Mouse (Mus musculus) embryonic facial prominence, embryonic 11.5 days (tissue): ENCODE measurements around the gene Lpcat1. TPM values are rescaled to one million over a fixed set of nuclear protein-coding genes. Genes with fewer than 3 reads are reported as not detected.

ENCODE experiments used
- ATAC-seq: fragments of 200-750 bp; cut with Nextera tagmentation; replicated peaks from 2 replicates; pipeline ENCODE4 v1.8.0; 2017; ENCODE audit warnings: low read depth; ENCODE audit not compliant: insufficient number of reproducible peaks, low FRiP score, low TSS enrichment
- DNase-seq: peaks from one replicate; pipeline ENCODE4 v3.0.0-alpha.2; 2015; ENCODE audit warnings: low spot score
- H3K27ac ChIP-seq: fragments of 300-500 bp; sonication (generic); replicated peaks from 2 replicates; pipeline ENCODE4 v1.5.1; 2014; ENCODE audit warnings: mild to moderate bottlenecking, low read depth, low read length, control low read depth
- H3K27me3 ChIP-seq: fragments of 300-500 bp; sonication (generic); 2 replicates; pipeline ENCODE4 v1.6.1; 2014; ENCODE audit warnings: mild to moderate bottlenecking, low read length, moderate library complexity, mixed read lengths; ENCODE audit not compliant: control insufficient read depth, insufficient read depth
- H3K36me3 ChIP-seq: fragments of 300-500 bp; sonication (generic); replicated peaks from 2 replicates; pipeline ENCODE4 v1.6.1; 2014; ENCODE audit warnings: low read depth, mild to moderate bottlenecking, low read length, moderate library complexity, mixed read lengths; ENCODE audit not compliant: control insufficient read depth, insufficient read depth
- H3K4me1 ChIP-seq: fragments of 300-500 bp; sonication (generic); 2 replicates; pipeline ENCODE4 v1.6.1; 2014; ENCODE audit warnings: low read length, mixed read lengths; ENCODE audit not compliant: control insufficient read depth, insufficient read depth
- H3K4me2 ChIP-seq: fragments of 300-500 bp; sonication (generic); 2 replicates; pipeline ENCODE4 v1.6.1; 2014; ENCODE audit warnings: low read depth, mild to moderate bottlenecking, control low read depth, low read length, moderate library complexity
- H3K4me3 ChIP-seq: fragments of 300-500 bp; sonication (generic); 2 replicates; pipeline ENCODE4 v1.5.1; 2014; ENCODE audit warnings: low read depth, low read length, control low read depth
- H3K9ac ChIP-seq: fragments of 300-500 bp; sonication (generic); replicated peaks from 2 replicates; pipeline ENCODE4 v1.6.1; 2014; ENCODE audit warnings: mild to moderate bottlenecking, control low read depth, low read length
- H3K9me3 ChIP-seq: fragments of 300-500 bp; sonication (generic); replicated peaks from 2 replicates; pipeline ENCODE4 v1.6.1; 2016; ENCODE audit warnings: mild to moderate bottlenecking, low read length, inconsistent platforms, mixed read lengths; ENCODE audit not compliant: control insufficient read depth
- WGBS: fragments of 180-500 bp; shearing (Covaris S2); extraction: QIAGEN DNeasy Blood & Tissue Kit; methylation state at CpG from one replicate; pipeline ENCODE4 v1.1.7; 2014; 5-methylcytosine and 5-hydroxymethylcytosine counted together
- polyA plus RNA-seq: library from polyadenylated mRNA; unstranded; fragments of >200 nt; fragmentation: Nextera tagmentation; extraction: Ambion mirVana; gene quantifications from 2 replicates; pipeline ENCODE4 v1.2.1, GENCODE M21; 2014

The Lpcat1 gene
- polyA plus RNA-seq, 1 experiment from 2014 or later = 49.4 TPM

- Histone ChIP-seq H3K9ac (no peak overlapping the region), H3K4me2 (no peak overlapping the region), H3K27me3 (no peaks in the 10 kb centered on the region), H3K27ac (no peak overlapping the region), H3K4me1 (no peaks in the 10 kb centered on the region), H3K4me3 (no peak overlapping the region), H3K36me3 (no peaks in the 10 kb centered on the region), H3K9me3 (no peaks in the 10 kb centered on the region)
- no peak for DNase-seq
- ATAC-seq = no peak
- WGBS = 37% methylated on average over 2 of the region's 2 CpGs
These were observed 18.8 kb upstream of the Lpcat1 start for GRCm38 (mm10) chr13:73448201-73448600.

- Histone ChIP-seq H3K27me3 (no peaks in the 10 kb centered on the region), H3K9me3 (no peaks in the 10 kb centered on the region), H3K4me2 (no peak overlapping the region), H3K4me3 (no peak overlapping the region), H3K4me1 (no peaks in the 10 kb centered on the region), H3K36me3 (no peaks in the 10 kb centered on the region), H3K9ac (no peak overlapping the region), H3K27ac (no peak overlapping the region)
- 82% methylated on average over 3 of the region's 3 CpGs for WGBS
- no peak for DNase-seq
- ATAC-seq = no peak
These were observed 18.3 kb upstream of the Lpcat1 start for GRCm38 (mm10) chr13:73448723-73449122.

- ATAC-seq = no peak
These were observed 13.3 kb upstream of the Lpcat1 start for GRCm38 (mm10) chr13:73453503-73454217.

GRCm38 (mm10) chr13:73455328-73455727, 11.7 kb upstream of the Lpcat1 start:
- H3K4me3 ChIP-seq = no peak overlapping the region
- WGBS = 77% methylated on average over 3 of the region's 3 CpGs
- no peaks in the 10 kb centered on the region for H3K4me1 ChIP-seq
- no peaks in the 10 kb centered on the region for H3K36me3 ChIP-seq
- no peak overlapping the region for H3K9ac ChIP-seq
- no peak for DNase-seq
- no peak overlapping the region for H3K4me2 ChIP-seq
- H3K27ac ChIP-seq = no peak overlapping the region
- ATAC-seq = no peak
- no peaks in the 10 kb centered on the region for H3K9me3 ChIP-seq
- H3K27me3 ChIP-seq = no peaks in the 10 kb centered on the region

More at GRCm38 (mm10) chr13:73453503-73454217, 13.3 kb upstream of the Lpcat1 start:
- no peak for DNase-seq
- no peak overlapping the region for H3K9ac ChIP-seq
- WGBS = 76% methylated on average over 3 of the region's 3 CpGs
- no peaks in the 10 kb centered on the region for H3K36me3 ChIP-seq
- no peak overlapping the region for H3K27ac ChIP-seq
- no peaks in the 10 kb centered on the region for H3K27me3 ChIP-seq
- H3K4me2 ChIP-seq = no peak overlapping the region
- H3K4me1 ChIP-seq = no peaks in the 10 kb centered on the region
- H3K9me3 ChIP-seq = no peaks in the 10 kb centered on the region
- no peak overlapping the region for H3K4me3 ChIP-seq

- Histone ChIP-seq H3K9ac (no peak overlapping the region), H3K36me3 (no peaks in the 10 kb centered on the region), H3K4me1 (no peaks in the 10 kb centered on the region), H3K4me3 (no peak overlapping the region), H3K9me3 (no peaks in the 10 kb centered on the region), H3K27me3 (no peaks in the 10 kb centered on the region), H3K4me2 (no peak overlapping the region), H3K27ac (no peak overlapping the region)
- DNase-seq = no peak
- ATAC-seq = no peak
- 94% methylated on average over 4 of the region's 4 CpGs for WGBS
These were observed 9.7 kb upstream of the Lpcat1 start for GRCm38 (mm10) chr13:73457301-73457700.

GRCm38 (mm10) chr13:73457741-73458140, 9.3 kb upstream of the Lpcat1 start:
- Histone ChIP-seq H3K4me3 (no peak overlapping the region), H3K9ac (no peak overlapping the region), H3K27ac (no peak overlapping the region), H3K4me2 (no peak overlapping the region), H3K27me3 (no peaks in the 10 kb centered on the region), H3K36me3 (no peaks in the 10 kb centered on the region), H3K9me3 (no peaks in the 10 kb centered on the region), H3K4me1 (no peaks in the 10 kb centered on the region)
- ATAC-seq = no peak
- WGBS = 79% methylated on average over 2 of the region's 2 CpGs
- DNase-seq = no peak

GRCm38 (mm10) chr13:73458719-73459118, 8.3 kb upstream of the Lpcat1 start:
- ATAC-seq = no peak
- Histone ChIP-seq H3K36me3 (no peaks in the 10 kb centered on the region), H3K4me1 (no peaks in the 10 kb centered on the region), H3K9me3 (no peaks in the 10 kb centered on the region), H3K4me3 (no peak overlapping the region), H3K27me3 (no peaks in the 10 kb centered on the region), H3K27ac (no peak overlapping the region), H3K4me2 (no peak overlapping the region), H3K9ac (no peak overlapping the region)
- WGBS = 80% methylated on average over 5 of the region's 5 CpGs
- no peak for DNase-seq

- 78% methylated on average over 7 of the region's 7 CpGs for WGBS
- Histone ChIP-seq H3K27ac (no peak overlapping the region), H3K4me3 (no peak overlapping the region), H3K36me3 (no peaks in the 10 kb centered on the region), H3K4me1 (no peaks in the 10 kb centered on the region), H3K9me3 (no peaks in the 10 kb centered on the region), H3K9ac (no peak overlapping the region), H3K4me2 (no peak overlapping the region), H3K27me3 (no peaks in the 10 kb centered on the region)
- DNase-seq (no peak), ATAC-seq (no peak)
These were observed 7.7 kb upstream of the Lpcat1 start for GRCm38 (mm10) chr13:73459189-73459850.
